Mouse (Mus musculus) layer of hippocampus, adult 18-20 months (tissue): ENCODE results near the gene Extl2. TPM values are rescaled to one million over a fixed set of nuclear protein-coding genes. Genes with fewer than 3 reads are reported as not detected.

Source experiments
- DNase-seq, 2 experiments: peaks; one replicate each; pipeline ENCODE4 v3.0.0; 2022; ENCODE audit warnings: low spot score in 2 of 2
- long read RNA-seq: library from polyadenylated mRNA; stranded (forward); transcript quantifications from one replicate; pipeline ENCODE4 v2.0.0, GENCODE M21; 2021
- total RNA-seq, 2 experiments: library from RNA; stranded (reverse); gene quantifications; 2 replicates each; pipeline ENCODE4 v1.2.3; 2021

The Extl2 gene
- total RNA-seq: 10 to 100 TPM; 66.3 to 67.0 TPM
- long read RNA-seq, transcript Extl2-203 (5 exons, 2,840 nt): major isoform, 60 of 123 reads
- long read RNA-seq, transcript Extl2-201 (5 exons, 3,000 nt): minor isoform, 53 of 123 reads
- long read RNA-seq, partial matches to known transcripts: 6 of 123 reads
- long read RNA-seq, other reads (novel, unspliced or antisense): 1 of 123 reads

- DNase-seq: peak; percentile 80 to 87
These were observed at the start of gene Extl2, which contains the start of gene Slc30a7 for GRCm38 (mm10) chr3:116006978-116007940. Gene Extl2, plus strand, starts transcription at chr3:116007462. Gene Slc30a7, minus strand, starts transcription at chr3:116007406.

GRCm38 (mm10) chr3:115961311-115962027 is 45.8 kb upstream of the Extl2 start:
- no peak for DNase-seq

GRCm38 (mm10) chr3:115962028-115962415 is 45.2 kb upstream of the Extl2 start:
- DNase-seq: no peak

GRCm38 (mm10) chr3:115963597-115963996 is 43.7 kb upstream of the Extl2 start:
- no peak for DNase-seq

- no peak for DNase-seq
These were observed 43.2 kb upstream of the Extl2 start for GRCm38 (mm10) chr3:115964071-115964470.

- DNase-seq: no peak
These were observed 38.3 kb upstream of the Extl2 start for GRCm38 (mm10) chr3:115968745-115969530.

- no peak for DNase-seq
These were observed 36.0 kb upstream of the Extl2 start for GRCm38 (mm10) chr3:115971045-115971785.

GRCm38 (mm10) chr3:115971891-115972646 is 35.2 kb upstream of the Extl2 start:
- DNase-seq: no peak

GRCm38 (mm10) chr3:115974228-115974627 is 33.0 kb upstream of the Extl2 start:
- no peak for DNase-seq

- no peak for DNase-seq
These were observed 32.3 kb upstream of the Extl2 start for GRCm38 (mm10) chr3:115974995-115975394.

GRCm38 (mm10) chr3:115979000-115979399 is 28.3 kb upstream of the Extl2 start:
- peak in 1 of 2 experiments; percentile 19 for DNase-seq

GRCm38 (mm10) chr3:115983217-115983616 is 24.0 kb upstream of the Extl2 start:
- no peak for DNase-seq

GRCm38 (mm10) chr3:115984653-115985052 is 22.6 kb upstream of the Extl2 start:
- no peak for DNase-seq

GRCm38 (mm10) chr3:115985183-115985892 is 21.9 kb upstream of the Extl2 start:
- DNase-seq: no peak

GRCm38 (mm10) chr3:115992103-115992502 is 15.2 kb upstream of the Extl2 start:
- no peak for DNase-seq

- no peak for DNase-seq
These were observed 14.7 kb upstream of the Extl2 start for GRCm38 (mm10) chr3:115992588-115992987.

- no peak for DNase-seq
These were observed 14.2 kb upstream of the Extl2 start for GRCm38 (mm10) chr3:115993025-115993424.

GRCm38 (mm10) chr3:115996929-115997328 is 10.3 kb upstream of the Extl2 start:
- DNase-seq: no peak
